Mouse (Mus musculus) heart, postnatal 0 days (tissue): ENCODE measurements around the gene Tsnaxip1.

ENCODE experiments used
- CTCF ChIP-seq: IDR thresholded peaks from 2 replicates; pipeline ENCODE4 v1.5.1; 2016; ENCODE audit warnings: antibody characterized with exemption, control low read depth, low read depth
- EP300 ChIP-seq: IDR thresholded peaks from 2 replicates; pipeline ENCODE4 v1.6.1; 2016; ENCODE audit warnings: antibody characterized with exemption, low read depth

GRCm38 (mm10) chr8:105851651-105852143, 24.2 kb downstream of the Tsnaxip1 start:
- TF ChIP-seq CTCF (no peak), EP300 (peak; percentile 37; the same call in 1 of the 2 replicates)
